Mouse (Mus musculus) brain, embryonic 18.5 days (tissue): ENCODE results near the gene Stum.

Source experiments
- DNase-seq: peaks from one replicate; pipeline ENCODE4 v3.0.0-alpha.2; 2012; ENCODE audit warnings: low read depth, low spot score

Stum gene

GRCm38 (mm10) chr1:180499766-180500165 lies 16.5 kb upstream of the Stum start:
- DNase-seq, result no peak

- no peak for DNase-seq
Measured at GRCm38 (mm10) chr1:180492777-180493176, 9.5 kb upstream of the Stum start.

- DNase-seq, result no peak
Measured at GRCm38 (mm10) chr1:180485346-180485745, 2.0 kb upstream of the Stum start.

- no peak for DNase-seq
Measured at GRCm38 (mm10) chr1:180482840-180483398, 385 bp downstream of the Stum start.

- DNase-seq, result no peak
Measured at GRCm38 (mm10) chr1:180481956-180482355, 1.3 kb downstream of the Stum start.

- no peak for DNase-seq
Measured at GRCm38 (mm10) chr1:180481331-180481730, 2.0 kb downstream of the Stum start.

GRCm38 (mm10) chr1:180480325-180480724 lies 3.0 kb downstream of the Stum start:
- DNase-seq, result no peak

GRCm38 (mm10) chr1:180473566-180473965 lies 9.7 kb downstream of the Stum start:
- no peak for DNase-seq

- DNase-seq, result no peak
Measured at GRCm38 (mm10) chr1:180468004-180468403, 15.3 kb downstream of the Stum start.

GRCm38 (mm10) chr1:180465620-180466019 lies 17.7 kb downstream of the Stum start:
- no peak for DNase-seq

GRCm38 (mm10) chr1:180464357-180464756 lies 18.9 kb downstream of the Stum start:
- no peak for DNase-seq

- DNase-seq, result no peak
Measured at GRCm38 (mm10) chr1:180462983-180463475, 20.3 kb downstream of the Stum start.

GRCm38 (mm10) chr1:180462396-180462795 lies 20.9 kb downstream of the Stum start:
- DNase-seq, result no peak

GRCm38 (mm10) chr1:180460721-180461120 lies 22.6 kb downstream of the Stum start:
- no peak for DNase-seq

GRCm38 (mm10) chr1:180458680-180459079 lies 24.6 kb downstream of the Stum start:
- DNase-seq, result no peak

- DNase-seq, result no peak
Measured at GRCm38 (mm10) chr1:180458274-180458673, 25.0 kb downstream of the Stum start.

GRCm38 (mm10) chr1:180449641-180450040 lies 33.7 kb downstream of the Stum start:
- no peak for DNase-seq

GRCm38 (mm10) chr1:180444411-180444810 lies 38.9 kb downstream of the Stum start:
- DNase-seq, result no peak

GRCm38 (mm10) chr1:180439496-180439895 lies 43.8 kb downstream of the Stum start:
- DNase-seq, result no peak

GRCm38 (mm10) chr1:180434925-180435324 lies 48.4 kb downstream of the Stum start:
- DNase-seq, result no peak

- DNase-seq, result peak; percentile 73
Measured at GRCm38 (mm10) chr1:180433796-180434566, 49.3 kb downstream of the Stum start.

GRCm38 (mm10) chr1:180433098-180433538 lies 50.2 kb downstream of the Stum start:
- DNase-seq, result no peak

- no peak for DNase-seq
Measured at GRCm38 (mm10) chr1:180431833-180432232, 51.5 kb downstream of the Stum start.
